Mouse (Mus musculus) hindbrain, embryonic 10.5 days (tissue): ENCODE results near the gene Cd2ap. TPM values are rescaled to one million over a fixed set of nuclear protein-coding genes. Genes with fewer than 3 reads are reported as not detected.

Experiments
- DNase-seq: peaks from one replicate; pipeline ENCODE4 v3.0.0-alpha.2; 2017; ENCODE audit warnings: low spot score
- H3K27ac ChIP-seq: fragments of 300-500 bp; sonication (generic); 2 replicates; pipeline ENCODE4 v1.5.1; 2016; ENCODE audit warnings: mild to moderate bottlenecking, moderate library complexity
- H3K27me3 ChIP-seq: fragments of 300-500 bp; sonication (generic); 2 replicates; pipeline ENCODE4 v1.6.1; 2016; ENCODE audit warnings: mild to moderate bottlenecking; ENCODE audit not compliant: poor library complexity, insufficient read depth, severe bottlenecking
- H3K36me3 ChIP-seq: fragments of 300-500 bp; sonication (generic); 2 replicates; pipeline ENCODE4 v1.6.1; 2016; ENCODE audit warnings: mild to moderate bottlenecking, moderate library complexity
- H3K4me1 ChIP-seq: fragments of 300-500 bp; sonication (generic); replicated peaks from 2 replicates; pipeline ENCODE4 v1.6.1; 2016; ENCODE audit warnings: mild to moderate bottlenecking
- H3K4me3 ChIP-seq: fragments of 300-500 bp; sonication (generic); 2 replicates; pipeline ENCODE4 v1.5.1; 2016; ENCODE audit warnings: mild to moderate bottlenecking, moderate library complexity
- H3K9me3 ChIP-seq: fragments of 300-500 bp; sonication (generic); 2 replicates; pipeline ENCODE4 v1.6.1; 2016; ENCODE audit warnings: mild to moderate bottlenecking, moderate library complexity
- WGBS: fragments of 180-500 bp; shearing (Covaris S2); methylation state at CpG from one replicate; pipeline ENCODE4 v1.1.7; 2016; 5-methylcytosine and 5-hydroxymethylcytosine counted together
- polyA plus RNA-seq: library from polyadenylated mRNA; unstranded; fragments of >200 nt; fragmentation: Nextera tagmentation; extraction: Ambion mirVana; gene quantifications from 2 replicates; pipeline ENCODE4 v1.2.1, GENCODE M21; 2016

The Cd2ap gene
- polyA plus RNA-seq, 1 experiment from 2014 or later = 7.9 TPM

DNA sequence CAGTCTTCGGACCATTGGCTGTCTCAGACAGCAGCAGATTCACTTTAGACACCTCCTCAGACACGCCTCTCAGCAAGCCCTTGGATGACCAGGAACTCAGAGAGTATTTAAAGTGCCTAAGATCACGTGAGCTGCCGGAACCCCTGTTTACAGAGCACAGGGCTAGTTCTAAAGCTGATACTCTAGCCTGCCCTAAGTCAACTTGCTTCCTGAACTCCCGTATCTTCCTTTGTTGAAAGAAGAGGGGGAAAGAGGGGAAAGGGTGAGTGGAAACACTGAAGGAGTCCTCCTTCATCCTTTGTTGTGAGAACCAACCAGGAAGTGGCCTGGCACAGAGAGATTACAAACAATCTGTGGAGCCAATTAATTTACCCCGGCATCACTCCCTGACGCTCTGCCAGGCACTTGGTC lies 8.6 kb upstream of the Cd2ap start:
- no peak for DNase-seq
- no peak overlapping the region for H3K27ac ChIP-seq
- no peaks in the 10 kb centered on the region for H3K36me3 ChIP-seq
- no peaks in the 10 kb centered on the region for H3K9me3 ChIP-seq
- H3K4me3 ChIP-seq = no peak overlapping the region
- no peaks in the 10 kb centered on the region for H3K4me1 ChIP-seq
- 69% methylated on average over 7 of the region's 7 CpGs for WGBS
- no peaks in the 10 kb centered on the region for H3K27me3 ChIP-seq

DNA sequence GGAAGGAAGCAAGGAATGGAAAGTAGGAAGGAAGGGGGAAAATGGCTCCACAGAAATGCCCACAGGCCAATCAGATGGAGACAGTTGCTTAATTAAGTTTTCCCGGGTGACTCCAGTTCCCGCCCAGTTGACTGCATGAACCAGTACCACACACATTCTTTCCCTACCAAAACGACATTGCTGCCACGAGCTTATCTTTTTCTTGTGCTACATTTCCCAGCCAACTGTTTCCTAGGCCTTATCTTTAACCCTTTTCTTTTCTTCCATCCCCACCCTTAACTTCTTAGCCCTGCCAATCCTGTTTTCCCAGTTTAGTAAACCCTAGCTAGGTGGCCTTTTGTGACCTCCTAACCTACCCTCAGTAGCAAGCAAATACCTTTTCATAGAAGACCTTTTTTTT lies 7.9 kb upstream of the Cd2ap start:
- Histone ChIP-seq H3K9me3 (no peaks in the 10 kb centered on the region), H3K27ac (no peak overlapping the region), H3K36me3 (no peaks in the 10 kb centered on the region), H3K4me1 (no peaks in the 10 kb centered on the region), H3K4me3 (no peak overlapping the region), H3K27me3 (no peaks in the 10 kb centered on the region)
- WGBS = 76% methylated on average over 4 of the region's 4 CpGs
- no peak for DNase-seq

DNA sequence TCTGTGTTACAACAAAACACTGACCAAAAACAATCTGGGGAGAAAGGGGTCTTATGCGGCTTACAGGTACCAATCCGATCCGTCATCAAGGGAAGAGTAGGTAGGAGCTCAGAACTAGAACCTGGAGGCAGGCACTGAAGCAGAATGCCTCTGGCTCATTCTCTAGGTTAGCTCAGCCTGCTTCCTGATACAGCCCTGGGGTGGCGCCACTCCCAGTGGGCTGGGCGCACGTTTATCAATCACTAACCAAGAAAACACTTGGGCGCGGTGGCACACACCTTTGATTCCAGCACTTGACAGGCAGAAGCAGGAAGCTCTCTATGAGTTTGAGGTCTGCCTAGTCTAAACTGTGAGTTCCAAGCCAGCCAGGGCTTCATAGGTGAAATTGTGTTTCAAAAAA lies 7.3 kb upstream of the Cd2ap start:
- H3K4me3 ChIP-seq = no peak overlapping the region
- H3K9me3 ChIP-seq = no peaks in the 10 kb centered on the region
- no peaks in the 10 kb centered on the region for H3K4me1 ChIP-seq
- H3K27ac ChIP-seq = no peak overlapping the region
- WGBS = 86% methylated on average over 8 of the region's 8 CpGs
- no peaks in the 10 kb centered on the region for H3K36me3 ChIP-seq
- H3K27me3 ChIP-seq = no peaks in the 10 kb centered on the region
- no peak for DNase-seq

DNA sequence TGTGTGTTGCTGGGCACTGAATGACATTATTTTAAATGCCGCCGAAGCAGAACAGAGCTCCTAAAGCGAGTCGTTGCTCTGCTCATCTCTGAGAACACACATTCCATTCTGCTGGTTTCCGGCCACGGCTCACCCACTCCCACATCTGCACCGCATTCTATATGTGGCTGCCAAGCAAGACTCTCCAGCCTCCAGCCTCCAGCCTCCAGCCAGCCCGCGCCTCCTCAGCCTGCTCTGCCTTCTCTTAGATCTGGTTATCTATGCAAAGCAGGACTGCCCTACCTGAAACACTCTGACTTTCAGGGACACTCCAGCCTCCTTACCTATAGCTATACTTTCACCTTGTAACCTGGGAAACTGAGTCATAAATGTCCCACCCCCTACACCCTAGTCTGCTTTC lies 6.8 kb upstream of the Cd2ap start:
- no peaks in the 10 kb centered on the region for H3K9me3 ChIP-seq
- H3K27me3 ChIP-seq = no peaks in the 10 kb centered on the region
- no peaks in the 10 kb centered on the region for H3K4me1 ChIP-seq
- no peak overlapping the region for H3K27ac ChIP-seq
- no peaks in the 10 kb centered on the region for H3K36me3 ChIP-seq
- no peak for DNase-seq
- 74% methylated on average over 9 of the region's 9 CpGs for WGBS
- H3K4me3 ChIP-seq = no peak overlapping the region

DNA sequence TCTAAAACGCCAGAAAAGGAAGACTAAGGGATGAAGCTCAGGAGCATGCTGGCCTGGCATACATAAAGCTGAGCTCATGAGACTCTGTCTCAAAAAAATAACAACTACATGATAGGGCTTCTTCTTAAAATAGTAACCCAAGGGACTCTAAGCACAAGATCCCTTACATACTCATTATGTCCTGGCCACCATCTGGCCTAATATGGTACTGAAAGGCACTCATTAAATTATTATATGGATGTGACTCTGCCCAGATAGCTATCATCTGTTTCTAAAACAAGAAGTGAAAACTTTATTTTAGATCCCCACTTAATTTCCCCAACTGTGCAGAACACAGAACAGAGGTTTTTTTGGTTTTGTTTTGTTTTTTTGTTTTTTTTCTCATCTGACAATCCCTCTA lies 6.4 kb upstream of the Cd2ap start:
- H3K4me1 ChIP-seq = no peaks in the 10 kb centered on the region
- H3K9me3 ChIP-seq = no peaks in the 10 kb centered on the region
- no peak overlapping the region for H3K27ac ChIP-seq
- H3K4me3 ChIP-seq = no peak overlapping the region
- 81% methylated on average over 1 of the region's 1 CpGs for WGBS
- H3K27me3 ChIP-seq = no peaks in the 10 kb centered on the region
- no peaks in the 10 kb centered on the region for H3K36me3 ChIP-seq
- DNase-seq = no peak

DNA sequence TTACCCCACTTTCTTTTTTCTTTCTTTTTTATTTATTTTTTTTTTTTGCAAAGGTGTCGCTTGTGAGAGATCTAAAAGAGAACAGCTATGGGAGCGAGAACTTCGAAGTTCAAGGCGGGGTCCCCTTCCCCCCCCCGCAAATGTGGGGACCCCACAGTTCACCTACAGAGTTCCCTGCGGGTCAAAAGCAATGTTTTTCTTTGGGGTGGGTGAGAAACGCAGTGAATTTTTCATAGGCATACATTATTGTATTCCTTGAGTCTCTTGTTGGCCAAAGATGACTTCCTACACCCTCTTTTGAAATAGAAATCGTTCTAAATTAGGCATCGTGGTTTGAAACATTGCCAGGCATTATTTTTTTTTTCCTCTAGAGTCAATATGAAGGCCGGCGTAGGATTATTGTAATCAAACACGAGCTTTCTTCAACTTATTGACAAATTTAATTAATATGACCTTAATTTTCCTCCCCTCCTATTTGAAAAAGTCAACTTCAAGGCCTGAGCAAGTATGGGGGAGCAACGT lies 500 bp upstream of the Cd2ap start:
- Histone ChIP-seq H3K36me3 (no peaks in the 10 kb centered on the region), H3K4me3 (peak overlapping the region; percentile 88), H3K27me3 (no peaks in the 10 kb centered on the region), H3K27ac (peak overlapping the region; percentile 98), H3K4me1 (peaks cover 15% of the 10 kb centered on the region), H3K9me3 (no peaks in the 10 kb centered on the region)
- no peak for DNase-seq
- WGBS = 38% methylated on average over 13 of the region's 13 CpGs

DNA sequence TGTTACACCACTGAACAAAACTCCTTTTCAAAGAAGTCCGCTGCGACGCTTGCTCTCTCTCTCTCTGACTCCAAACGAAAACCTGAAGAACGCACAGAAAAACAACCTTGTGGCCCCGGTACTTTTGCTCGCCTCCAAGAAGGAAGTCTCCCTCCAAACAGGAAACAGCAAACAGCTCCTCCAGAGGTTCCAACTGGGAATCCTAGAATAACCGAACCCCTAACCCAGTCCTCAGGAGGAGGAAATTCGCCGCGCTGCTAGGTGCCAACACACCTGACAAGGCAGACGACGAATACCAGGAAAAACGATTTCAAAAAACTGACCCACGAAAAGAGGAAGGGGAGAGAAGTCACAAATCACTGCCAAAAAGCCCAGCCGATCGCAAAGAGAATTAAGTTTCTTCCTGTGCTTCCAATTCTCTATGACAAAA lies 879 bp downstream of the Cd2ap start:
- H3K36me3 ChIP-seq = no peaks in the 10 kb centered on the region
- under 1% methylated on average over 17 of the region's 17 CpGs for WGBS
- H3K27me3 ChIP-seq = no peaks in the 10 kb centered on the region
- peak overlapping the region; percentile 88 for H3K4me3 ChIP-seq
- peak overlapping the region; percentile 98 for H3K27ac ChIP-seq
- DNase-seq = peak; percentile 53
- H3K9me3 ChIP-seq = no peaks in the 10 kb centered on the region
- H3K4me1 ChIP-seq = peaks cover 15% of the 10 kb centered on the region

DNA sequence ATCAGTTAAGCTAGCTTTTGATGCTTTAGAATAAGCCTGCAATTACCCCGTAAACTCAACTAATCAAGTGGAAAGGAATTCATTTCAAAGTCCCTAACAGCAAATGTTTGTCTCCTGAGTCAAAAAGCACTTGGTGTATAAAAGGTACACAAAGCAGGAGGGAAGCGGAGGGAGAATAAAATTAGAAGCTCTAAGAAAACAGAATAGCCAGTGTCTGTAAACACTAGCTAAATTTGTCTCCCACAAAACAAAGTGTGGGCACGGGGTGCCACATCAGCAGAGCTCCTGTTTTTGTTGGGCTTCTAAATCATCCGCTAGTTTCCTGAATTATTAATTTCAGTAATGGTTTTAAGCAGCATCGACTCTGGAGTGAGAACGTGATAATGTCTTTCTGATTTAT lies 1.4 kb downstream of the Cd2ap start:
- Histone ChIP-seq H3K36me3 (no peaks in the 10 kb centered on the region), H3K27me3 (no peaks in the 10 kb centered on the region), H3K4me1 (peaks cover 15% of the 10 kb centered on the region), H3K27ac (peak overlapping the region; percentile 98; the same call in 1 of the 2 replicates), H3K9me3 (no peaks in the 10 kb centered on the region), H3K4me3 (peak overlapping the region; percentile 88)
- no peak for DNase-seq
- WGBS = 27% methylated on average over 6 of the region's 6 CpGs

DNA sequence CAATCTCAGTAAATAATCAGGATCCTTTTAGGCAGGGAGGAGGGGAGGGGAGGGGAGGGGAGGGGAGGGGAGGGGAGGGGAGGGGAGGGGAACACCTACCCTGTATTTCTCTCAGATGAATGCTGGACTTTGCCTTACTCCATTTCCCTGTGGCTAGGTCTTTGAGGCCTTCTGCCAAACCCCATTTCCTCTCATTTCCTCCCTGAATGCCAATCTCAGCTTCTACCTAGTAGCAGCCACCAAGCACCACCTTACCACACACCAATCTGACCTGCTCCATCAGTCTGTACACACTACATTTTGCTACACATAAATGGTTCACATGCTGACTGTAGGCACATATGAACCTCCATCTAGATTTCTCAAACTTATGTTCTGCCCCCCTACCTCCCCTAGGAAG lies 6.0 kb downstream of the Cd2ap start:
- Histone ChIP-seq H3K27me3 (no peaks in the 10 kb centered on the region), H3K4me1 (peaks cover 14% of the 10 kb centered on the region), H3K36me3 (no peaks in the 10 kb centered on the region), H3K4me3 (no peak overlapping the region), H3K27ac (no peak overlapping the region), H3K9me3 (no peaks in the 10 kb centered on the region)
- no peak for DNase-seq

DNA sequence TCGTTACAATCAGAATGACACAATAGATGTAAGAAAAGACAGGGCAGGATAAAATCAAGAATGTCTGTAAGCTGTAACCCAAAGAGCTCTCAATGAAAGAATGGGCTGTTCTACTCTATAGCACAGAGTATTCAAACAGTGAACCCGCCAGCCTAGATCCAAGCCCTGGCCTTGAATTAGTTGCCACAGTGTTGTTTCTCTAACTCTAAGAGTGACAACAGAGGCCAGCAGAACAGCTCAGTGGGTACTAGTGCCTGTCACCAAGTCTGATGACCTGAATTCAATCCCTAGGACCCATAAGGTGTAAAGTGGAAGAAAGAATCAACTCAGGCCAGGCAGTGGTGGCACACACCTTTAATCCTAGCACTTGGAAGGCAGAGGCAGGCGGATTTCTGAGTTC lies 13.3 kb downstream of the Cd2ap start:
- H3K4me1 ChIP-seq = no peaks in the 10 kb centered on the region
- no peaks in the 10 kb centered on the region for H3K36me3 ChIP-seq
- no peak overlapping the region for H3K4me3 ChIP-seq
- no peaks in the 10 kb centered on the region for H3K27me3 ChIP-seq
- 80% methylated on average over 3 of the region's 3 CpGs for WGBS
- H3K9me3 ChIP-seq = no peaks in the 10 kb centered on the region
- DNase-seq = no peak
- H3K27ac ChIP-seq = no peak overlapping the region

DNA sequence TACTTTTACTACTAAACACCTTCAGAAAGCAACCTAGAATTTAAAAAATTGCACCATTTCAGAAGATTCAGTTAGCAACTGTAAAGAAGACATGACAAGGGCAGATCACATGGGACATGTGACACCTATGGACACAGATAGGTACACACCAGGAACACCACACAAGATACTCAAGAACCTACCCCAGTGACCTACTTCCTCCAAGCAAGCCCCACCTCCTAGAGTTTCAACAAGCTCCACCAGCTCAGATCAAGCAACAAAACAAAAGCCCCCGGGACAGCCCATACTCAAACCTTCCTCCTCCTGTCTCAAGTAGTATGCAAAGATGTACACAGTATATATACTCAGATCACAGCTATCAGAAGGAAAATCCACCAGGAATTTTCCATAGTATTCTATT lies 16.1 kb downstream of the Cd2ap start:
- H3K36me3 ChIP-seq = no peaks in the 10 kb centered on the region
- no peaks in the 10 kb centered on the region for H3K27me3 ChIP-seq
- no peak overlapping the region for H3K27ac ChIP-seq
- H3K9me3 ChIP-seq = no peaks in the 10 kb centered on the region
- WGBS = 90% methylated on average over 1 of the region's 1 CpGs
- no peak for DNase-seq
- no peak overlapping the region for H3K4me3 ChIP-seq
- no peaks in the 10 kb centered on the region for H3K4me1 ChIP-seq

DNA sequence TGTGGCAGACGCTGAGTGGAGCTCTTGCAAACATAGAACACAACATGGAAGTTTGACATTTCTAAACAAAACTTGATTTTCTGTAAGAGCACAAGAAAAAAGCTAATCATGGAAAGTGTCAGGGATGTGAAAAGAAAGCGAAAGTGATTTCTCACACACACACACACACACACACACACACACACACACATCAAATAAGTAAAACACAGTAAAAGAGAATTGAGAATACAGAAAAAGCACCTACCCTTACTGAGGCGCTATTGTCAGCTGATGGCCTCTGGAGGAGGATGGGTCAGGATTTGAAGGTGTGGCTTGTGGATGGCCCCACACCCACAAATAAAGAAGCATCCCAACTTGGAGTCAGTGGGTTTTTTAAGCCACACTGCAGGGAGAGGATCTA lies 19.0 kb downstream of the Cd2ap start:
- Histone ChIP-seq H3K27me3 (no peaks in the 10 kb centered on the region), H3K9me3 (no peaks in the 10 kb centered on the region), H3K36me3 (no peaks in the 10 kb centered on the region), H3K4me1 (no peaks in the 10 kb centered on the region), H3K27ac (no peak overlapping the region), H3K4me3 (no peak overlapping the region)
- 93% methylated on average over 3 of the region's 3 CpGs for WGBS
- DNase-seq = no peak

DNA sequence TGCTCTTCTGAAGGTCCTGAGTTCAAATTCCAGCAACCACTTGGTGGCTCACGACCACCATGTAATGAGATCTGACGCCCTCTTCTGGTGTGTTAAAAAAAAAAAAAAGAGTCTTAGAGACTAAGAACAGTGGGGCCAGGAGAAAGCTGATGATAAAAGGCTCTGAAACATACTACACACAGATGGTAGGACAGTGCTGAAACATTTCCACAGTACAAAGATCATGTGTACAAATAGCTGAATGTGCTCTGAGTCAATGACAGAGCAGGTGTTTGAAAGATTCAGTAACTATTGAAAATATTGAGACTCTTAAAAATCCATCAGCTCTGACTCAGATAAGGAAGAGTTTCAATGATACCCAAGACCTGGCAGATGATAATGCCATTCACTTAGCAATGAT lies 29.4 kb downstream of the Cd2ap start:
- Histone ChIP-seq H3K9me3 (no peaks in the 10 kb centered on the region), H3K4me1 (no peaks in the 10 kb centered on the region), H3K27ac (no peak overlapping the region), H3K4me3 (no peak overlapping the region), H3K36me3 (peaks cover 21% of the 10 kb centered on the region), H3K27me3 (no peaks in the 10 kb centered on the region)
- WGBS = 90% methylated on average over 2 of the region's 2 CpGs
- DNase-seq = no peak

DNA sequence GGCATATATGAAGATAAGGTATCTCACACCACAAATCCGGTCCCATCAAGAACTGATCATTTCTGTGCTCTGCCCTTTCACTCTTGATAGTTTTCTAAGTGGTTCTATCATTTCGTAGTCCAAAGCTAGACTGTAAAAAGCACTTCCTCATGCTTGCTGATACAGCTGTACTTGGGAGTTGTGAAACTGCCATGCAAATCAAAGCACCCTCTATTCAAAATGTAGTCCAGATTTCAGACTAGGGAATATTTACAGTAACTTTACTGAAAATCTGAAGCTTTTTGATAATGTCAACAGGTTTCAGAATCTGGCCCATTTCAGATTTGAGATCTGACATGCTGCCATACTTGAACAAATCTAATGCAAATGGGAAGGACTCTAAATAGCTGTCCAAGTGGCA lies 39.3 kb downstream of the Cd2ap start:
- H3K4me1 ChIP-seq = no peaks in the 10 kb centered on the region
- WGBS = 93% methylated on average over 2 of the region's 2 CpGs
- H3K4me3 ChIP-seq = no peak overlapping the region
- H3K36me3 ChIP-seq = peaks cover 18% of the 10 kb centered on the region; the same call in 1 of the 2 replicates
- H3K9me3 ChIP-seq = no peaks in the 10 kb centered on the region
- H3K27me3 ChIP-seq = no peaks in the 10 kb centered on the region
- no peak overlapping the region for H3K27ac ChIP-seq
- DNase-seq = no peak
